Mouse (Mus musculus): ENCODE measurements around the gene Chn1. TPM values are rescaled to one million over a fixed set of nuclear protein-coding genes. Genes with fewer than 3 reads are reported as not detected.

Chn1 gene
- total and polyA plus RNA-seq, 3 experiments: 5.0 to 14.1 TPM; not detected in 1

GRCm38 (mm10) chr2:73712481-73712880 lies 62.7 kb downstream of the Chn1 start:
- H3K79me2 ChIP-seq (ENCODE audit: control insufficient read depth, insufficient read depth, low read length, poor library complexity): no peaks in the 10 kb centered on the region
- no peaks in the 10 kb centered on the region for H3K4me1 ChIP-seq (ENCODE audit: control insufficient read depth in 1 of 2, insufficient read depth in 2 of 2, low read length in 2 of 2)
- no peak overlapping the region for H3K9ac ChIP-seq (ENCODE audit: control insufficient read depth, low read depth, low read length, poor library complexity, severe bottlenecking)
- H3K9me3 ChIP-seq (replicated peaks; ENCODE audit: insufficient read depth, low read length): no peaks in the 10 kb centered on the region
- no peak overlapping the region for H3K4me3 ChIP-seq (ENCODE audit: control insufficient read depth in 1 of 2, insufficient read depth in 1 of 2, low read depth in 2 of 2, low read length in 2 of 2)
- H3K36me3 ChIP-seq (ENCODE audit: control insufficient read depth in 1 of 2, insufficient read depth in 2 of 2, low read length in 2 of 2): no peaks in the 10 kb centered on the region
- H3K27me3 ChIP-seq (ENCODE audit: control insufficient read depth in 1 of 2, insufficient read depth in 2 of 2, low read length in 2 of 2): no peaks in the 10 kb centered on the region
- H3K27ac ChIP-seq (ENCODE audit: control insufficient read depth, low read depth, low read length): no peak overlapping the region
- TF ChIP-seq EP300 (IDR thresholded peaks at IDR 0.05; ENCODE audit: low read depth in 1 of 2, low read length in 2 of 2) (no peak), KAT2A (conservative IDR thresholded peaks at IDR 0.05; ENCODE audit: low read depth, low read length) (no peak), UBTF (IDR thresholded peaks at IDR 0.05; ENCODE audit: borderline replicate concordance, insufficient read depth, low read depth, low read length) (no peak), SMC3 (IDR thresholded peaks at IDR 0.05; ENCODE audit: low read depth, low read length) (no peak), USF2 (IDR thresholded peaks at IDR 0.05; ENCODE audit: borderline replicate concordance in 1 of 2, insufficient read depth in 1 of 2, low read depth in 1 of 2, low read length in 2 of 2) (no peak), TBP (IDR thresholded peaks at IDR 0.05; ENCODE audit: low read depth, low read length) (no peak), RAD21 (IDR thresholded peaks at IDR 0.05; ENCODE audit: low read depth, low read length) (no peak), MAX (IDR thresholded peaks at IDR 0.05; ENCODE audit: low read length) (no peak), TAL1 (IDR thresholded peaks at IDR 0.05; ENCODE audit: low read length) (no peak)
- no peak for DNase-seq (ENCODE audit: low read depth, low spot score)

DNA sequence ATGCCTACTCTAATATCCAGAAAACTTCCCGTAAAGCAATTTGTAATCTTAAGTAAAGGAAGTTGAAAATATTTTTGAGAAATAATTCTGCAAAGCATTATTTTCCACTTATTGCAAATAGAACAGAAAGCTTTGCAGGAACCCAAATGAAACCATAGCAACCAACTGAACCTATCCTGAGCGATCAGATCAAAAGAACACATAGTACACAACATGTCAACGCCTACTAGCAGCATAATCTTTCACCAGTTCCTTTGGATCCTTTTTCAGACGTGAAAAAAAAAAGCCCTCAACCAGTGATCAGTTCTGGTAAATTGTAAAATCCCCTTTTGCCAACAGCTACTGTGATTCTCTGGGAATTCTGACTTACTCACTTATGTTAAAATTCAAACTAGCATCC lies 82.1 kb downstream of the Chn1 start:
- Histone ChIP-seq H3K79me2 (ENCODE audit: control insufficient read depth, insufficient read depth, low read length, poor library complexity) (no peaks in the 10 kb centered on the region), H3K9me3 (replicated peaks; ENCODE audit: insufficient read depth, low read length) (no peaks in the 10 kb centered on the region), H3K4me3 (ENCODE audit: control insufficient read depth in 1 of 2, insufficient read depth in 1 of 2, low read depth in 2 of 2, low read length in 2 of 2) (no peak overlapping the region), H3K9ac (ENCODE audit: control insufficient read depth, low read depth, low read length, poor library complexity, severe bottlenecking) (no peak overlapping the region), H3K36me3 (ENCODE audit: control insufficient read depth in 1 of 2, insufficient read depth in 2 of 2, low read length in 2 of 2) (no peaks in the 10 kb centered on the region), H3K27me3 (ENCODE audit: control insufficient read depth in 1 of 2, insufficient read depth in 2 of 2, low read length in 2 of 2) (no peaks in the 10 kb centered on the region), H3K27ac (ENCODE audit: control insufficient read depth, low read depth, low read length) (no peak overlapping the region), H3K4me1 (ENCODE audit: control insufficient read depth in 1 of 2, insufficient read depth in 2 of 2, low read length in 2 of 2) (no peaks in the 10 kb centered on the region)
- no peak for DNase-seq (ENCODE audit: low read depth, low spot score)
- no peak for TF ChIP-seq GATA1 (IDR thresholded peaks at IDR 0.05; ENCODE audit: low read depth, low read length)
- no peak for TF ChIP-seq JUND (IDR thresholded peaks at IDR 0.05; ENCODE audit: low read depth, low read length)
- no peak for TF ChIP-seq HCFC1 (IDR thresholded peaks at IDR 0.05; ENCODE audit: low read depth, low read length)
- no peak for TF ChIP-seq MAZ (IDR thresholded peaks at IDR 0.05; ENCODE audit: low read depth, low read length)
- no peak for TF ChIP-seq SMC3 (IDR thresholded peaks at IDR 0.05; ENCODE audit: low read depth, low read length)
- TF ChIP-seq CHD2 (IDR thresholded peaks at IDR 0.05; ENCODE audit: low read length): no peak
- TF ChIP-seq ETS1 (IDR thresholded peaks at IDR 0.05; ENCODE audit: low read depth, low read length): no peak

All from MEL (cell line).